Mouse (Mus musculus) left cerebral cortex, postnatal 4 days (tissue): ENCODE data around the gene Mtrf1. TPM values are rescaled to one million over a fixed set of nuclear protein-coding genes. Genes with fewer than 3 reads are reported as not detected.
"Not testable (repeated sequence)": the region's sequence is repeated elsewhere in the genome, so short reads cannot be mapped to it uniquely, and the experiment has no call there.

Experiments
- DNase-seq: peaks from one replicate; pipeline ENCODE4 v3.0.0-alpha.2; 2022
- intact Hi-C: fragments of 180-260 bp; cut with DNase I; formaldehyde crosslinking; loops from one replicate; pipeline ENCODE4 v1.15.1; 2025
- total RNA-seq, 2 experiments: library from RNA; stranded (reverse); gene quantifications; 2 replicates each; pipeline ENCODE4 v1.2.3; 2021

Gene Mtrf1
- total RNA-seq: 1 to 10 TPM; 4.7 to 5.0 TPM

DNA sequence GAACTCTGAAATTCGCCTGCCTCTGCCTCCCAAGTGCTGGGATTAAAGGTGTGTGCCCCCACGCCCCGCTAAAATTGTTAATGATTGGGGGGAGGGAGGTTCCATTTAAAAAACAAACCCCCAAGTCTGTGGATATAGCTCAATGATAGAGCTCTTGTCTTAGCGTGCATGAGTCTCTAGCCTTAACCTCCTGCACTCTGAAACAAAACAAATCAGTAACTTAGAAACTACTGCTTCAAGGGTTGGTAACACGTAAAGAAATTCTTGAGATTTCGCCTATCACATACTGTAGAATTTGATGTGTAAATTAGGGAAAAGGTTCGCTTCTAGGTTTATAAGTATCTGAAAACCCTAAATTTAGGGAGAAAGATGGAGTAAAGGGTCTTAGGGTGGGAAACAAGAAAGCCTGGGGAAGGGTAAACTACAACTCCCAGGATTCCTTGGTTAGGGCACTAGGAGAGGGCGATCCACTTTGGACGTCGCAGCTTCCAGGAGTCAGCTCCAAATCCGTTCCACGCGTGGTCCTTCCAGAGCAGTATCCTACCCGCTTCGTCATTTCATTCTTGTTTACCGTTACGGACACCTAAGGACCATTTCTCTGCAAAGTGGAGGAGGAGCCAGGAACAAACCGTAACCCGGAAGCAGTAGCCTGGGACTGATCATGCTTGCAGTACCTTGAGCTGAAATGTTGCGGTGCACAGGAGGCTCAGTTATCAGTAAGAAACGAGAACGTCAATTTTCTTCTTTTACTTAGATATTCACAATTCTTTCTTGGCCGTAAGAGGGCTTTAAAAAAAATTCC, at the start of gene Mtrf1:
Gene Mtrf1 (plus strand): TSS at position 452 of the 802 bp plus-strand sequence.
- peak; percentile 56 for DNase-seq
- intact Hi-C loops: loop anchor here (5.0 kb wide), 1 partner anchor 70 kb away; no protein-coding TSS in a partner anchor

GRCm38 (mm10) chr14:79358055-79358454, 39.5 kb upstream of the Mtrf1 start:
- intact Hi-C loops: no loop called here
- DNase-seq: no peak

DNA sequence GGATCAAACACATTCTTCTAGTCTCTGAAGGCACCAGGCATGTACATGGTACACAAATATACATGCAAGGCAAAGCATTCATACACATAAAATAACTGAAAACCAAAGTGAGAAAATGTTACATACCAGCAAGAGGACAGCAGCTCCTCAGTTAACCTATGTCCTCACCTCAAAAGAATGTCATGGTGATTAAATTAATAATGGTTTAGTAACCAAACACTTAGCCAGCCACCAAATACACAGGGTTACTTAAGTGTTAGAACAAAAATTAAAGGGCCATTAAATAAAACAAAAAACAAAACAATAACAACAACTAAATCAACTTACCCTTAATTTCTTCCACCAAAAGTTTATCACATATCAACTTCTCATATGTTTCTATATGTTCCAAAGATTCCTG, 20.5 kb upstream of the Mtrf1 start:
- intact Hi-C loops: no loop called here
- no peak for DNase-seq

- no peak for DNase-seq
- intact Hi-C loops: no loop called here
Observed at GRCm38 (mm10) chr14:79383120-79383519, 14.5 kb upstream of the Mtrf1 start.

GRCm38 (mm10) chr14:79388304-79388703, 9.3 kb upstream of the Mtrf1 start:
- intact Hi-C loops: loop anchor here (5.0 kb wide), 1 partner anchor 36 kb away; no protein-coding TSS in a partner anchor
- DNase-seq: no peak

- intact Hi-C loops: loop anchor here (5.0 kb wide), 1 partner anchor 37 kb away; no protein-coding TSS in a partner anchor
- peak; percentile 8 for DNase-seq
Observed at GRCm38 (mm10) chr14:79389438-79390264, 7.9 kb upstream of the Mtrf1 start.

GRCm38 (mm10) chr14:79390265-79390926, 7.2 kb upstream of the Mtrf1 start, which contains the start of gene Naa16:
TSS of gene Naa16 (minus strand) at chr14:79390778.
- peak; percentile 96 for DNase-seq
- intact Hi-C loops: no loop called here

- DNase-seq: no peak
- intact Hi-C loops: no loop called here
Observed at GRCm38 (mm10) chr14:79393289-79393688, 4.3 kb upstream of the Mtrf1 start.

- intact Hi-C loops: no loop called here
- DNase-seq: no peak
Observed at GRCm38 (mm10) chr14:79394564-79394963, 3.0 kb upstream of the Mtrf1 start.

GRCm38 (mm10) chr14:79407641-79408040, 10.1 kb downstream of the Mtrf1 start:
- intact Hi-C loops: no loop called here
- no peak for DNase-seq

DNA sequence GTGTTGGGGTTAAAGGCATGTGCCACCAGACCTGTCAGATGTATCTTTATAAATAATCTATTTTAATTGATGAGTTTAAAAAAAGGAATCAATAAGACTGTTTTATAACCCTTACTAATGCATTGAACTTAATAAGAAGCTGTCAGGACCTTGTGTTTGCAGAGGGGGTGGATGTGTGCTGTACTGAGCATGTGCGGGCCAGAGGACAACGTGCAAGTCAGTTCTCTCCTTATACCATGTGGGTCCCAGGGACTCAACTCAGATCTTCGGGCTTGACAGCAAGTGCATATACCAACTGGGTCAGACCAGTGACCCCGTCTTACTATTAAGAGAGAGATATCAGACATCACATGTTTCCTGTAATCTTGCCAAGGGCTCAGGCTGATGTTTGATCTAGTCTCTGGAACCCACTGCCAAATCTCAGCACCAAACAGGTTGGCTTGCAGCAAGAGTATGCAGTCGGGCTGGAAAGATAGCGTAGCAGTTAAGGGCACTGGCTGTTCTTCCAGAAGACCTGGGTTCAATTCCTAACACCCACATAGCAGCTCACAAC, 11.8 kb downstream of the Mtrf1 start:
- intact Hi-C loops: no loop called here
- no peak for DNase-seq

DNA sequence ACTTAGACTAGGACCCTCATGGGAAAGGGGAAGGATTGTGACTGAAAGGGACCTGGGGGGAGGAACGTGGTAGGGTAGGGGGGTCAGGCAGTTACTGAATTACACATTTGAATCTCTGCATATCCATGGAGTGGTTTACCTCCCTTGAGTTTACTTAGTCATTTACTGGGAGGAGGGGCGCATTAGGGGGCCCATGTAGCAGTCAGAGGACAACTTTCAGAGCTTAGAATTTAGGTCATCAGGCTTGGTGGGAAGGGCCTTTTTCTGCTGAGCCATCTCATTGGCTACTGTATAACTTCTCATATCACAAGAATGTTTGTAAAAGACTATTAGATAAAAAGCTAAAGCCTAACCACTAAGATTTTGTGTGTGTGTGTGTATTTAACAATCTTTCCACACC, 13.1 kb downstream of the Mtrf1 start:
- no peak for DNase-seq

GRCm38 (mm10) chr14:79413121-79413520, 15.5 kb downstream of the Mtrf1 start:
- no peak for DNase-seq
- intact Hi-C loops: no loop called here

More for the DNA sequence above, 13.1 kb downstream of the Mtrf1 start:
- intact Hi-C loops: no loop called here

- intact Hi-C loops: no loop called here
- peak; percentile 37 for DNase-seq
Observed at GRCm38 (mm10) chr14:79420083-79420685, 22.6 kb downstream of the Mtrf1 start.

DNA sequence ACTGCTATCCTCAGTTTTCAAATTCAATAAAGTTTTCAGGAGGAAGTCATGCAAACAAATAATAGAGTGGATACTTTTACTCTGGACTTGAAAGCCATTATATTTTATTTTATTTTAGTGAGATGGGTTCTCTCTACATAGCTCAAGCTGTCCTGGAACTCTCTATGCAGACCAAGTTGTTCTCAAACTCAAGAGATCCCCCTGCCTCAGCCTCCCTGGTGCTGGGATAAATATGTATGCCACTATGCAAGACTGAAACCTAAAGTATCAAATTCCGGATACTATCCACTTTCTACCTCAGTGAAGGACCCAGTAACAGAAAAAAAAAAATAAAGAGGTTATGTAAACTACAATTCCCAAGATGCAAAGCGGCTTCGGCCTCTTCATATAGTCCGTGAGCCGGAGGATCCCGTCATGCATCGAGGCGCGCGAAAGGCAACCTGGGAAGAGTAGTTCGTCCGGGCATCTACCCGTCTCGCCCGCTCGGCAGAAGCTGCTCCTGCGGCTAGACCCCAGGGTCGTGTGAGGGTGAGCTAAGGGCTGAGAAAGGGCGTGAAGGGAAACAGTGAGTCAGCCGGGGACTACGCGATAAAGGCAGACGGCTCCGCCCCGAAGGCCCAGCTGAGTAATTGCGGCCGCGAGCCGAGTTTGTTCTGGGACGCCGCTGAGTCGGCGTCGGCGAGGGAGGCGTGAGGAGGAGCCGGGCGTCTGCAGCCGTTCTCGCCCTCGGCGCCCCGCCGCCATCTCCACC, 28.6 kb downstream of the Mtrf1 start, which contains the start of gene Kbtbd7:
Gene Kbtbd7 (plus strand): TSS at position 533 of the 751 bp plus-strand sequence.
- DNase-seq: peak; percentile 93
- intact Hi-C loops: no loop called here

DNA sequence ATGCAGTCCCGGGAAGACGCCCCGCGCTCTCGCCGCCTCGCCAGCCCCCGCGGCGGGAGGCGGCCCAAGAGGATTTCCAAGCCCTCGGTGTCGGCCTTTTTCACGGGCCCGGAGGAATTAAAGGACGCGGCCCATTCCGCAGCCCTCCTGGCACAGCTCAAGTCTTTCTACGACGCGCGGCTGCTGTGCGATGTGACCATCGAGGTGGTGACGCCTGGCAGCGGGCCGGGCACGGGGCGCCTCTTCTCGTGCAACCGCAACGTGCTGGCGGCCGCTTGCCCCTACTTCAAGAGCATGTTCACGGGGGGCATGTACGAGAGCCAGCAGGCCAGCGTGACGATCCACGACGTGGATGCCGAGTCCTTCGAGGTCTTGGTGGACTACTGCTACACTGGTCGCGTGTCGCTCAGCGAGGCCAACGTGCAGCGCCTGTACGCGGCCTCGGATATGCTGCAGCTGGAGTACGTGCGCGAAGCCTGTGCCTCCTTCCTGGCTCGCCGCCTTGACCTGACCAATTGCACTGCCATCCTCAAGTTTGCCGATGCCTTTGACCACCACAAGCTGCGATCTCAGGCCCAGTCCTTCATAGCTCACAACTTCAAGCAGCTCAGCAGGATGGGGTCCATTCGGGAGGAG, 29.3 kb downstream of the Mtrf1 start:
- DNase-seq, intact Hi-C loops: not testable (repeated sequence)

DNA sequence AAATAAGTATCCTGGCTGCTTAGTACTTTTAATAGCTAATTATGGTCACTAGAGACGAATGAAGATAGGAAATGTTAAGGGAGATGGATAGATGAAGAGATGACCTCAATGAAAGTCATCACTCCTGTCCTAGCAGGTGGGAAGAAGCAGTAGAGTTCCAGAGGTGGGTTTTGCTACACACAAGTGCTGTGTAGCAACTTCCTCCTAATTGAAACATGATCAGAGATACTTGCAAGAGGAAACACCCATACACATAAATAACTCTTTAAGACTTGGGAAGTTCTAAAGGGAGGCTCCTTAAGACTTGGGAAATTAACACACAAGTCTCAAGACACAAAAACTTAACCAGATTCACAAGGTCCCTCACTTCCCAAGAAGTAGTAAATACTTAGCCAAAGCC, 36.5 kb downstream of the Mtrf1 start:
- no peak for DNase-seq
- intact Hi-C loops: no loop called here

GRCm38 (mm10) chr14:79440655-79441054, 43.1 kb downstream of the Mtrf1 start:
- DNase-seq: no peak
- intact Hi-C loops: no loop called here

- DNase-seq: no peak
- intact Hi-C loops: no loop called here
Observed at GRCm38 (mm10) chr14:79441441-79441840, 43.9 kb downstream of the Mtrf1 start.
